Mouse (Mus musculus) brain, embryonic 14.5 days (tissue): Measurements from ENCODE around the gene Slc25a11. TPM values are rescaled to one million over a fixed set of nuclear protein-coding genes. Genes with fewer than 3 reads are reported as not detected.

Experiments used
- DNase-seq: peaks from one replicate; pipeline ENCODE4 v3.0.0-alpha.2; 2011; ENCODE audit warnings: low read depth
- CTCF ChIP-seq: fragments of 200-500 bp; IDR thresholded peaks from 2 replicates; pipeline ENCODE4 v1.5.1; 2012; ENCODE audit warnings: inconsistent platforms, mild to moderate bottlenecking, moderate library complexity, borderline replicate concordance; ENCODE audit not compliant: insufficient read depth, insufficient read length; ENCODE audit errors: extremely low read depth
- POLR2A ChIP-seq: fragments of 200-500 bp; IDR thresholded peaks from 2 replicates; pipeline ENCODE4 v1.6.1; 2012; ENCODE audit warnings: mild to moderate bottlenecking, inconsistent platforms, borderline replicate concordance; ENCODE audit not compliant: poor library complexity, insufficient read depth, insufficient read length, severe bottlenecking; ENCODE audit errors: extremely low read depth
- polyA plus RNA-seq: library from polyadenylated mRNA; depleted of rRNA; stranded (reverse); fragments of >200 nt; gene quantifications from 2 replicates; pipeline ENCODE4 v1.2.3, GENCODE M21; 2012

Gene Slc25a11
- polyA plus RNA-seq, 1 experiment: 129 TPM

DNA sequence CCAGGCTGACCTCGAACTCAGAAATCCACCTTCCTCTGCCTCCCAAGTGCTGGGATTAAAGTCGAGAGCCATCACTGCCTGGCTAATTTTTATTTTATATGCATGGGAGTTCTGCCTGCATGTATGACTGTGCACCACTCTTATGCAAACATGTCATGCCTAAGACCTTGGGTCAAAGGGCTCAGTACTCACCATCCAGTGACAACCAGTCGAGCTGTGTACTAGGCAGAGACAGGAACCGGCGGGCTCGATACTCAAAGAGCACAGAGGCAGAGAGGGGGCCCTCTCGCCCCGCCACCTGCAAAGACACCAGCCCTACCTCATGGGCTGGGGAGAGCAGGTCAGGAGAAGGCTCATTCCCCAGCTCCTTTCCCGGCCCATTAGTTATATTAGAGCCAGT, 30.8 kb upstream of the Slc25a11 start:
- no peak for TF ChIP-seq CTCF
- TF ChIP-seq POLR2A: no peak
- DNase-seq: no peak

DNA sequence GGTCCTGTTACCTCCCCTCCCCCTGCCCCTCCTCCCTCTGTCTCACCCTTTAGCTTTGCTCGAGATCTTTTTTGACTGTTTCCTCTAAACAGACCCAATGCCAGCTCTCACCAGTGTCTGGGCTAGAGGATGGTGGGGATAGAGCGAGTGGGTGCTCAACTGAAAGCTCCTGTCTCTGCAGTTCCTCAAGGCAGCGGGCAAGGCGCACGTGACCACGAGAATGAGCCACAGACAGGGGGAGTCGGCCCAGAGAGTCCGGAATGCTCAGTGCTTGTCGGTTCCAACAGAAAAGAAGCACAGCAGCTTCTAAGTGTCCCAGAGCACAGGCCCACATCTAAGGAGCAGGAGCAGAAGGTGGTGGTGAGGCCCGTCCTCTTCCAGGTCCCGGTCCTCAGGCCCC, 27.2 kb upstream of the Slc25a11 start:
- DNase-seq: no peak
- TF ChIP-seq POLR2A (no peak), CTCF (no peak)

DNA sequence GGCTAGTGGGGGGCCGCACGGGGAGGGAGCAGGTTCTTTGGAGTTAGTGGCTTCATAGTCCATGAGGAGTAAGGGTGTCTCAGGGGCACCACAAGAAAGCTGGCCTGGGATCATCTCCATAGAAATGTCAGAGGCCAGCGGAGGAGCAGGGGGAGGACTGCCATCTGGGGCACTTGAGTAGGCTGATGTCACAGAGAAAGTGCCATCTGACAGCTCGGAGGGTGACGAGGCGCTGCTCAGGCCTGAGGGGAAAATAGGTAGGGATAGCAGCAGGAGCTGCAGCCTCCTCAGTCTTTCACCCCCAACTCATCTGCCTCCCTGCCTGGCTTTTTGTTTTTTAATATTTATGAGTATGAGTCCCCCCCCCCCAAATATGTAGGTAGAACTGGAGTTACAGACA, 26.7 kb upstream of the Slc25a11 start:
- DNase-seq: no peak
- TF ChIP-seq POLR2A (no peak), CTCF (no peak)

DNA sequence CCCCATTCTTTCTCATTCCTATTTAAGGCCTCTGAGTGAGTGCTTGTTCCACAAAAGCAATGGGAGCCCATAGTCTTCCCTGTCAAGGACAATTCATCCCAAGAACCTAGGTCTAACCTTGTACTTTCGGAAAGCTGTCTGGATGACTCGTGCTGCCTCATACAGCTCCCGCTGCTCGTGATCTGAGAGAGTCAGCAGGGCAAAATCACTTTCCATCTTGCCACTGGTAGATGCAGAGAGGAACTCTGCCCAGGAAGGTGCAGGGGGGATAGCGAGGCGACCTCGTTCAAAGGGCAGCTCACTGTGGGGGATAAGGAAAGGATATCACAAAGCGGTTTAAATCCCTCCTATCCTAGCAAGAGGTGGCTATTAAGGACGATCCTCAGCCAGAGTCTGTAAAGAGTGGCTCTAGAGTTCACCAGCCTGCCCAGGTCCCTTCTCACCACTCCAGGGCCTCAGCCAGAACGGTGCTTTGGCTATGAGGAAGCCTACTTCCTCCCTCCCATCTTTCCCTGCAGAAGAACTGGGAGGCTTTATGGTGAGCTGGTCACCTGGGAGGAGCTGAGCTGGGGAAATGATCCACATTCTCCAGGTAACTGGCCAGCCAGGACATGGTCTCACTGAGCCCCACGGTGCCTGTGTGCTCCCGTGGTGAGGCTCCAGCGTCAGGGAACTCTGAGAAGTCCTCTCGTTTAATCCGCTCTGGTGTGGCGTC, 24.2 kb upstream of the Slc25a11 start:
- TF ChIP-seq CTCF (no peak), POLR2A (no peak)
- no peak for DNase-seq

DNA sequence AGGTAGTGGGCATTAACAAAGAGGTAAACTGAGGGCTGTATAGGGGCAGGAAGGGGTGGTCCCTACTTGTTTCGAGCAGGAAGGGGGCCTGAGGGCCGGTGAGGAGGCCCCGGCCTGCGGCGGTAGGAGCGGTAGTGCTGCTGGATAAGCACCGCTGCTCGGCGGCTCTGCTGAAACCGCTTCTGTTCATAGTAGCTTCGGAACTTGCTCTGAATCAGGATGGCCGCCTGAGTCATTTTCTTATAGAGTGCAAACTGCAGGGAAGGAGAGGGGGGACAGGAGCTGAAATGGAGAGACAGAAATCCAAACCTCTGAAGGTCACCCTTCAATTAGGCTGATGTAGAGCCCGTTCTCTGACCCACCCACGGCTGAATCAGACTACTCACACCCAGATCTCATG, 23.2 kb upstream of the Slc25a11 start:
- TF ChIP-seq CTCF: no peak
- TF ChIP-seq POLR2A: no peak
- peak; percentile 51 for DNase-seq

DNA sequence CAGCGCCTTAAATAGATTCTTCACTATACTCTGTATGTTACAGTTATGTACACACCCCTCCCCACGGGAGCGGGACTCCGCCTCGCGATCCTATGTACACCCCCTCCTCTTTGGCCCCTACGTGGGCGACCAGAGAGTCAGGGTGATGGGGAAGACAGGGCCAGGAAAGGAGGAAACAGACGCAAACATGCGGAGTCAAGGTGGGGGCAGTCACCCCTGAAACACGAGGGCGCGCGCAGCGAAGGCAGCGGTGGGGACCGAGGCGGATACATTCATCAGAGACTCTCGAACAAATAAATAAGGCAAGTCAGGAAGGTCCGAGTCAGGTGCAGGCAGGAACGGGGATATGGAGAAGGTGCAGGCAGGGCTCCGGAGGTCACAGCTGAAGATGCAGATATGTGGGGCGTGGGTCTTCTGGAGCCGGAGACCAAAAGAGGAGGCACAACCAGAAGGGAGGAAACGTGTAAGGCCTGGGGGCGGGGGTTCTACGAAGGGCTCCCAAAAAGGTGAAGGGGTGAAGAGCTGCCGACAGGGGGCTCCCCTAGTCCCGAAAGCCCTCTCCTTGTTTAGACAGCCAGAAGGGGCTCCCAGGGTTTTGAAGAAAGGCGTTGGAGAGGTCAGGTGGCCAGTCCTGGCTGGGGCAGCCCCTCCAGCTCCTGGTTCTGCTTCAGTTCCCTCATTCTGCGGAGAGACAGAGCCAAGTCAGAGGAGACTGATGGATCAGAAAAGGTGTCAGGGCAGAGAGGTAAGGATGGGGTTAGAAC, 22.5 kb upstream of the Slc25a11 start:
- DNase-seq: peak; percentile 85
- TF ChIP-seq POLR2A (no peak), CTCF (peak; percentile 61)

DNA sequence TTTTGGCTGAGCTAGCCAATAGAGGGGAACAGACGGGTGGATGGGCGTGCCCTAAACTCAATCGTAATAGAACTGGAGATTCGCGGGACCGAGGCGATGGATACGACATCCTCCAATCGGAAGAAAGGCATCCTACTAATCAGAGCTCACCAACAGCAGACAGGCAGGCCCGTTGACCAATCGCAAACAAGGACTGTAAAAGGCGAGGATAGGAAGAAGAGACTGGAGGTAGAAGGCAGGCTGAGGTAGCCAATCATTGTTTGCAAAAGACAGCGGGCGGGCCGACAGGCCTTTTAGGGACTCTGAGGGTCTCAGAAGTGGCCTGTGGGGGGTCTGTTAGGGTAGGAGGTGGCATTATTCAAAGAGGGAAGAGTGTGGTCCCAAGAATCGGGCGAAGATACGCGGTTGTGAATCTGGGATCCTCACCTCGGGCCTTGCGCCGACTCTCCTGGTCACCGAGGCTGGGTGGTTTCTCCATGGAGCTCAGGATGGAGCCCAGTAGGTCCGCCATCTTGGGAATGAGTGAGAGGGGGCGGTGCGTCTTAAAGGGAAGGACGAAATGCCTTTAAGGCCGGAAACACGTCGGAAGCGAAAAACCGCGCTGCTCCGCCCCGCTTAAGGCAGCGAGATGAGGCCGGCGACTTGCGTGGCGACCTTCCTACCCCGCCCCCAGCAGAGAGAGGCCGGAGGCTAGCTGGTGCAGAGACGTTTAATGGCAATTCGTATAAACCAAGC, 21.7 kb upstream of the Slc25a11 start, which contains the start of gene Spag7:
Spag7 (minus strand) TSS at position 646 of the 735 bp plus-strand sequence.
- TF ChIP-seq CTCF: no peak
- peak; percentile 55; the same call in 1 of the 2 replicates for TF ChIP-seq POLR2A
- peak; percentile 100 for DNase-seq

DNA sequence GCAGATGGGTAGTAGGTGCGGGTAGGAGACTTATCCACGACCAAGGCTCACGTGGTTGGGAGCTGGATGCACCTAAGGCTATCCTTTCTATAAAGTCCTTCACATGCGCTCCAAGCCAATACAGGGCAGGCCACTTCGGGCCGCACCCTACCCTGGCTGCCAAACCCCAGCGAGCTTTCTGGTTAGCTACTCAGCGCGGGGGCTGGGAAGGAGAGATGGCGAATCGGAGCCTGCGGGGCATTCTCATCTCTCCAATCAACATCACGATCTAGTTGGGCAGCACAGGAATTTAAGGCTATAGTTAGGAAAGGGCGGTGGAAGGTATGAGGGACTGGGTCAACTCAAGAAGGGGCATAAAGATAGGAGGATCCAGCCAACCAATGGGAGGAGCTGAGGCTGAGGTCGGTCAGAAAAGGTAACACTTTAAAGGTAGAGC, 21.1 kb upstream of the Slc25a11 start:
- no peak for DNase-seq
- TF ChIP-seq CTCF (no peak), POLR2A (no peak)

DNA sequence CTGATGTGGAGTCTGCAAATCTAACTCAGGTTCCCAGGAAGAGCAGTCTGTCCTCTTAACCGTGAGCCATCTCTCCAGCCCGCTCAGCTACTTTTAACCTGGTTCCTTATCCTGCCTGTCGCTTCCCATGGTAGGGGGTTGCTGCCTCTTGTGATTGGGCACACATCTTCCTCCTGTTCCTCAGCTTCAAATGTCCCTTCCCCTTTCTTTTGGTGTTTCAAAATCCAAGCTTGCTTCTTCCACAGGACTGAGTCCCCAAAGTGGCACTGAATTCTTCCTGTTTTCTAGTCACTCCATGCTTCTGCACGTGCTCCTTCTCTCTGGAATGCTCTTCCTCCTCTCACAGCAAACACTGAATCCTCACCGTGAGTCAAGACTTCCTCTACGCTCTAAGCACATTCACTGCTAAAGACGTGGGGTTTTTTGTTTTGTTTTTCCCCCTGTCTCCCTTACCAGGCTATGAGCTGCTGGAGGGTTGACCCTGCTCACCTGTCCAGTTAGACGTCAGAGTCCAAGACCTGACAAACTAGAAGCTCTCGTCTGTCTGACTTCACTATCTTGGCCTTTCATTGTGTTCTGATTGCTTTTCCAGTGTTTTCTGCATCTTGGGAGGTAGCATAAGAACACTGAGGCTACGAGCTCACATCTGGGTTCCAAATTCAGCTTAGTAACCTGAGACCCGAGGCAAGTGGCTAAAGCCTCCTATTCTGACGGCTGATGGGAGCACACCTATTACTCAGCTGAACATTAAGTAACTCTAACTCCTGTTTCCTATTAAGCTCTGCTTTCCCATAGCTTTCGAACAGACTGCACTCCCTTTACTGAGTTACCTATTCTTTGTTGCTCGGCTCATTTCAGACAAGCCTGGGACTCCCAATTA, 20.2 kb upstream of the Slc25a11 start:
- DNase-seq: no peak
- TF ChIP-seq CTCF: no peak
- no peak for TF ChIP-seq POLR2A

DNA sequence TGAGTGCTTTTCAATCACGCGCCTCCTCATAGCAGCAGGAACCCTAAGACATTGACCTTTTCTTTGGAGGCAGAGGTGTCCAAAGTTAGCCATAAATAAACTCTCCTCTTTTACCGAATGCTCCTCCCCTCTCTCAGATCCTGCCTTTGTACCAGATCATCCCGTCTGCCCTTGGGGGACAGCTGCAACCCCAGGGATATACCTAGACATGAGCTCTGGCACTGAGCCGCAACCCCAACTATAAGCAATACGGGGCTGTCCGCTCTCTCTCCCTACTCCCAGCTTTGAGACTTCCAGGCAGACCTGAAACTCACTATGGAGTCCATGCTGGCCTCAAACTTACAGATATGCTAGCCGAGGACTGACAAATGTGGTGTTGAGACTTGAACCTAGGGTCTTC, 19.4 kb upstream of the Slc25a11 start:
- TF ChIP-seq CTCF (no peak), POLR2A (no peak)
- no peak for DNase-seq
